Mouse (Mus musculus): ENCODE measurements around the gene Grip2. TPM values are rescaled to one million over a fixed set of nuclear protein-coding genes. Genes with fewer than 3 reads are reported as not detected.
A peak's percentile ranks its signal among the peaks of the same experiment; 100 is the strongest.

Grip2 gene
- polyA plus RNA-seq, 1 experiment from 2014 or later: 0.21 TPM

DNA sequence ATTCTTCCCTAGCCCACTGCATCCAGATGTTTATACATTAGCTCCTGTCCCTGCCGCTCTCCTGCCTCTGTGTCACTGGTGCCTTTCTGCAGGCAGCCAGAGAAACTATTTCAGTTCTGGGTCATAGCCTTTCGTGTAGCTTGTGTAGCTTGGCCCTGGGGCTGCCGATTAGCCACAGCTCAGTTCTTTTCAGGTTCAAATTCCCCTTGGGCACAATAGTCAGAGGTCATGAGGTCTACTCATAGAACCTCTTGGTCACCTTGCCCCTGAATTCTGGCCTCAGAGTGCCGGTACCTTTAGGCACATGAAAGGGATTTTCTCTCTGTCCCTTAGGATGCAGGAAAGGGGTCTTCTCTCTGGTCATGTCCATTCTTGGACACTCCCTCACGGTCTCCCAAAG, 80.3 kb downstream of the Grip2 start:
- H3K9ac ChIP-seq (ENCODE audit: low read depth, low read length): no peak overlapping the region
- ATAC-seq (replicated peaks; ENCODE audit: low FRiP score) (no peak), DNase-seq (ENCODE audit: low spot score) (no peak)
- WGBS: 81% methylated on average over 5 of the region's 5 CpGs
- no peak overlapping the region for H3K4me2 ChIP-seq
- H3K27me3 ChIP-seq (replicated peaks; ENCODE audit: control insufficient read depth, insufficient read depth, low read length): no peaks in the 10 kb centered on the region
- H3K9me3 ChIP-seq (ENCODE audit: control insufficient read depth, low read length): no peaks in the 10 kb centered on the region
- peaks cover 16% of the 10 kb centered on the region for H3K36me3 ChIP-seq (ENCODE audit: control insufficient read depth, insufficient read depth, low read length)
- no peak overlapping the region for H3K27ac ChIP-seq (ENCODE audit: low read depth, low read length)
- no peak overlapping the region for H3K4me3 ChIP-seq (ENCODE audit: low read depth, low read length)
- H3K4me1 ChIP-seq (replicated peaks; ENCODE audit: control insufficient read depth, insufficient read depth, low read length): no peaks in the 10 kb centered on the region

DNA sequence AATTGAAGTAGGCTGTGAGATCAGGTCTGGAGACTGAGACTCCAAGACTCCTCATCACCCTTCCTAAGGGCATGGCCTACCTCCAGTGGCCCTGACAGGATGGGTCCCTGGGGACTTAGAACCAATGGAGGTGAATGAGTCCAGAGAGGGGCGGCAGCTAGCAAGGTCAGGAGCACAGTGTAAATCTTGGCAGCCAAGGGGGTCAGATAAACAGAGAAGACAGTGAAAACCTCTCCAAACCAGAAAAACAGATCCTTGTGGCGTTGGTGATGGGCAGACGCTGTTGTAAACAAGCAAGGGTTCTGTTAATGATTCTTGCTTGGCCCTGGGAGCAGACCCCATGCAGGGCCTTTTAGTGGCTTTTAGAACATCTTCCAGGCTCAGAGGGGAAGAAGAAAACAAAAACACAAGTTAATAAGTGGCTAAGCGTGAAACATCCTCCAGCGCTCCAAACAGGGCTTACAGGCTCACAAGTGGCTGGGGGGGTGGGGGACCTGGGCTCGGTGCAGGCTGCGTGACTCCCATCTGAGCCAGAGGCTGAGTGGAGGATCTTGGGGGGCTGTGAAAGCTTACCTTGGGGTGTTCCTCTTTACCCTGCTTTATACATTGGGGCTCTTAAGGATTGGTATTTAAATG, 81.0 kb downstream of the Grip2 start:
- Histone ChIP-seq H3K9ac (ENCODE audit: low read depth, low read length) (no peak overlapping the region), H3K27me3 (replicated peaks; ENCODE audit: control insufficient read depth, insufficient read depth, low read length) (no peaks in the 10 kb centered on the region), H3K4me3 (ENCODE audit: low read depth, low read length) (no peak overlapping the region), H3K9me3 (ENCODE audit: control insufficient read depth, low read length) (no peaks in the 10 kb centered on the region), H3K4me2 (no peak overlapping the region), H3K4me1 (replicated peaks; ENCODE audit: control insufficient read depth, insufficient read depth, low read length) (no peaks in the 10 kb centered on the region), H3K36me3 (ENCODE audit: control insufficient read depth, insufficient read depth, low read length) (peaks cover 16% of the 10 kb centered on the region), H3K27ac (ENCODE audit: low read depth, low read length) (no peak overlapping the region)
- DNase-seq (ENCODE audit: low spot score) (no peak), ATAC-seq (replicated peaks; ENCODE audit: low FRiP score) (no peak)
- 84% methylated on average over 7 of the region's 7 CpGs for WGBS

GRCm38 (mm10) chr6:91745246-91745645, 81.8 kb downstream of the Grip2 start:
- no peaks in the 10 kb centered on the region for H3K27me3 ChIP-seq (replicated peaks; ENCODE audit: control insufficient read depth, insufficient read depth, low read length)
- H3K36me3 ChIP-seq (ENCODE audit: control insufficient read depth, insufficient read depth, low read length): peaks cover 16% of the 10 kb centered on the region
- no peak overlapping the region for H3K4me3 ChIP-seq (ENCODE audit: low read depth, low read length)
- 93% methylated on average over 3 of the region's 3 CpGs for WGBS
- no peak overlapping the region for H3K9ac ChIP-seq (ENCODE audit: low read depth, low read length)
- no peaks in the 10 kb centered on the region for H3K9me3 ChIP-seq (ENCODE audit: control insufficient read depth, low read length)
- H3K4me1 ChIP-seq (replicated peaks; ENCODE audit: control insufficient read depth, insufficient read depth, low read length): no peaks in the 10 kb centered on the region
- DNase-seq (ENCODE audit: low spot score) (no peak), ATAC-seq (replicated peaks; ENCODE audit: low FRiP score) (no peak)
- H3K27ac ChIP-seq (ENCODE audit: low read depth, low read length): no peak overlapping the region
- H3K4me2 ChIP-seq: no peak overlapping the region

- Histone ChIP-seq H3K27ac (ENCODE audit: low read depth, low read length) (no peak overlapping the region), H3K27me3 (replicated peaks; ENCODE audit: control insufficient read depth, insufficient read depth, low read length) (no peaks in the 10 kb centered on the region), H3K36me3 (ENCODE audit: control insufficient read depth, insufficient read depth, low read length) (peaks cover 9% of the 10 kb centered on the region), H3K9me3 (ENCODE audit: control insufficient read depth, low read length) (no peaks in the 10 kb centered on the region), H3K4me3 (ENCODE audit: low read depth, low read length) (no peak overlapping the region), H3K4me1 (replicated peaks; ENCODE audit: control insufficient read depth, insufficient read depth, low read length) (no peaks in the 10 kb centered on the region), H3K9ac (ENCODE audit: low read depth, low read length) (no peak overlapping the region), H3K4me2 (no peak overlapping the region)
- 52% methylated on average over 4 of the region's 4 CpGs for WGBS
- ATAC-seq (replicated peaks; ENCODE audit: low FRiP score) (no peak), DNase-seq (ENCODE audit: low spot score) (no peak)
Measured at GRCm38 (mm10) chr6:91743886-91744285, 83.2 kb downstream of the Grip2 start.

DNA sequence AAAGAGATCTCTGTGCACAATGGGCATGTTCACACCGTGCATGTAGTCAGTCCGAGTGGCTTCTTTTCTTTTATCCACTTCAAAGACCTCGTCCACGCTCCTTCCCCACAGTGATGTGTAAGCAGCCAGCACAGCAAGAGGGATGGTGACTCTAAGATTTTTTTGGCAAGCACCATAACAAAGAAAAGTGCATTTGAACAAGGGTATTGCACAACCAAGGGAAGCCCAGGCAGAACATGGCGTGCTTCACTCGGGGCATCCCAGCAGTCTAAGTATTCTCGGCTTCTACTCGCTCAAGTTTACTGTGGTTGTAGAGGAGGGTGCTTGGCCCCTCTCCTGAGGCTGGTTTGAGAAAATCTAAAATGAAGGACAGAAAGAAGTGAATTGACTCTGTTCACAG, 84.1 kb downstream of the Grip2 start:
- DNase-seq (ENCODE audit: low spot score) (no peak), ATAC-seq (replicated peaks; ENCODE audit: low FRiP score) (no peak)
- Histone ChIP-seq H3K4me1 (replicated peaks; ENCODE audit: control insufficient read depth, insufficient read depth, low read length) (no peaks in the 10 kb centered on the region), H3K9ac (ENCODE audit: low read depth, low read length) (no peak overlapping the region), H3K4me2 (no peak overlapping the region), H3K9me3 (ENCODE audit: control insufficient read depth, low read length) (no peaks in the 10 kb centered on the region), H3K36me3 (ENCODE audit: control insufficient read depth, insufficient read depth, low read length) (peaks cover 6% of the 10 kb centered on the region), H3K4me3 (ENCODE audit: low read depth, low read length) (no peak overlapping the region), H3K27me3 (replicated peaks; ENCODE audit: control insufficient read depth, insufficient read depth, low read length) (no peaks in the 10 kb centered on the region), H3K27ac (ENCODE audit: low read depth, low read length) (no peak overlapping the region)
- 86% methylated on average over 8 of the region's 8 CpGs for WGBS

GRCm38 (mm10) chr6:91742466-91742865, 84.6 kb downstream of the Grip2 start:
- no peak overlapping the region for H3K4me3 ChIP-seq (ENCODE audit: low read depth, low read length)
- 76% methylated on average over 3 of the region's 3 CpGs for WGBS
- peaks cover 9% of the 10 kb centered on the region for H3K36me3 ChIP-seq (ENCODE audit: control insufficient read depth, insufficient read depth, low read length)
- no peak overlapping the region for H3K4me2 ChIP-seq
- no peaks in the 10 kb centered on the region for H3K9me3 ChIP-seq (ENCODE audit: control insufficient read depth, low read length)
- H3K27ac ChIP-seq (ENCODE audit: low read depth, low read length): no peak overlapping the region
- H3K9ac ChIP-seq (ENCODE audit: low read depth, low read length): no peak overlapping the region
- no peak for ATAC-seq (replicated peaks; ENCODE audit: low FRiP score)
- DNase-seq (ENCODE audit: low spot score): no peak
- H3K27me3 ChIP-seq (replicated peaks; ENCODE audit: control insufficient read depth, insufficient read depth, low read length): no peaks in the 10 kb centered on the region
- no peaks in the 10 kb centered on the region for H3K4me1 ChIP-seq (replicated peaks; ENCODE audit: control insufficient read depth, insufficient read depth, low read length)

DNA sequence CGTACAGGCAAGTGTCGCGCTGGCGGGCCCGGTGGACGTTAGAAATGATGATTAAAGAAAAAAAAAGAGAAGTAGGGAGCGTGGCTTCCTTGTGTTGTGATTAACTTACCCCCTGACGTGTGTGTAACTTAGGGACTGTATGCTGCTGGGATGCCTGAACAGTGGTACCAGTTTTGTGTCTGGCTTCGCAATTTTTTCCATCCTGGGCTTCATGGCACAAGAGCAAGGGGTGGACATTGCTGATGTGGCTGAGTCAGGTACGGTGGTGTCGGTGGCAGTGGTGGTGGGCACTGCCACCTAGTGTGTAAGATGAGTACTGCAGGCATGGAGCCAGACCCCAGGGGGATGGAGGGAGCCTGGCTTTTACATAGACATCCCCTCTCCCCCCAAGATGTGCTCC, 86.0 kb downstream of the Grip2 start:
- no peak overlapping the region for H3K4me2 ChIP-seq
- no peaks in the 10 kb centered on the region for H3K27me3 ChIP-seq (replicated peaks; ENCODE audit: control insufficient read depth, insufficient read depth, low read length)
- H3K4me3 ChIP-seq (ENCODE audit: low read depth, low read length): no peak overlapping the region
- H3K36me3 ChIP-seq (ENCODE audit: control insufficient read depth, insufficient read depth, low read length): peaks cover 14% of the 10 kb centered on the region
- H3K9me3 ChIP-seq (ENCODE audit: control insufficient read depth, low read length): no peaks in the 10 kb centered on the region
- H3K9ac ChIP-seq (ENCODE audit: low read depth, low read length): no peak overlapping the region
- ATAC-seq (replicated peaks; ENCODE audit: low FRiP score) (no peak), DNase-seq (ENCODE audit: low spot score) (peak; percentile 53)
- 72% methylated on average over 11 of the region's 11 CpGs for WGBS
- H3K4me1 ChIP-seq (replicated peaks; ENCODE audit: control insufficient read depth, insufficient read depth, low read length): no peaks in the 10 kb centered on the region
- no peak overlapping the region for H3K27ac ChIP-seq (ENCODE audit: low read depth, low read length)

GRCm38 (mm10) chr6:91738058-91738457, 89.0 kb downstream of the Grip2 start:
- DNase-seq (ENCODE audit: low spot score) (no peak), ATAC-seq (replicated peaks; ENCODE audit: low FRiP score) (no peak)
- H3K9me3 ChIP-seq (ENCODE audit: control insufficient read depth, low read length): no peaks in the 10 kb centered on the region
- 61% methylated on average over 5 of the region's 5 CpGs for WGBS
- H3K36me3 ChIP-seq (ENCODE audit: control insufficient read depth, insufficient read depth, low read length): peaks cover 21% of the 10 kb centered on the region; the same call in 1 of the 2 replicates
- H3K4me1 ChIP-seq (replicated peaks; ENCODE audit: control insufficient read depth, insufficient read depth, low read length): no peaks in the 10 kb centered on the region
- no peaks in the 10 kb centered on the region for H3K27me3 ChIP-seq (replicated peaks; ENCODE audit: control insufficient read depth, insufficient read depth, low read length)
- no peak overlapping the region for H3K4me2 ChIP-seq
- no peak overlapping the region for H3K4me3 ChIP-seq (ENCODE audit: low read depth, low read length)
- H3K9ac ChIP-seq (ENCODE audit: low read depth, low read length): no peak overlapping the region
- H3K27ac ChIP-seq (ENCODE audit: low read depth, low read length): no peak overlapping the region

DNA sequence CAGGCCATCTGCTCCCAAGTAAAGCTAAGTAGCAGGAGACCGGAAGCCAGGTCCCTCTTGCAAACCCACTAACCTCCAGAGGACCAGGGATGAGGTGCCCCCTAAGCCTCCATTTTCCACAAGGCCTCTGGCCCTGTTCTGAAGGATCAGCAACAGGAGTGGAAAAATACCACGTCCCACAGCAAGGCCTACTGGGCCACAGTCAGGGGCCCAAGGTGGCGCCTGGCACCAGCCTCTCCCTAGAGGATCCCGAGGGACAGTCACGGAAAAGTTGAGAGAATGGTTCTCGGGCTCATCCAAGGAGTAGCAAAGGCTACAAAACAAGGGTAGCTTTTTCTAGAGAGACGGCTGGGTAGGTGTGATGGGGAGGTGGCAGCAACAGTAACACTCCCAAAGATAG, 89.6 kb downstream of the Grip2 start:
- peaks cover 18% of the 10 kb centered on the region; the same call in 1 of the 2 replicates for H3K36me3 ChIP-seq (ENCODE audit: control insufficient read depth, insufficient read depth, low read length)
- ATAC-seq (replicated peaks; ENCODE audit: low FRiP score) (no peak), DNase-seq (ENCODE audit: low spot score) (no peak)
- WGBS: 90% methylated on average over 7 of the region's 7 CpGs
- H3K4me3 ChIP-seq (ENCODE audit: low read depth, low read length): no peak overlapping the region
- no peak overlapping the region for H3K27ac ChIP-seq (ENCODE audit: low read depth, low read length)
- H3K4me2 ChIP-seq: no peak overlapping the region
- H3K4me1 ChIP-seq (replicated peaks; ENCODE audit: control insufficient read depth, insufficient read depth, low read length): no peaks in the 10 kb centered on the region
- no peaks in the 10 kb centered on the region for H3K9me3 ChIP-seq (ENCODE audit: control insufficient read depth, low read length)
- no peak overlapping the region for H3K9ac ChIP-seq (ENCODE audit: low read depth, low read length)
- H3K27me3 ChIP-seq (replicated peaks; ENCODE audit: control insufficient read depth, insufficient read depth, low read length): no peaks in the 10 kb centered on the region

All from liver, embryonic 11.5 days (tissue).